Mouse (Mus musculus): ENCODE measurements at regions not wholly inside any gene's neighbourhood (a gene's known extent, or its start where the extent isn't known, plus 50 kb on each side); places are given as distances from the start of the nearest gene placed in this dataset.
A peak's percentile ranks its signal among the peaks of the same experiment; 100 is the strongest.

- no peak for DNase-seq
Measured at GRCm38 (mm10) chrX:23556271-23556670, 136.6 kb upstream of the Wdr44 start.

GRCm38 (mm10) chrX:23565581-23565980 is 127.3 kb upstream of the Wdr44 start:
- peak; percentile 45 for DNase-seq
